Comparison of ENCODE assay signal across 25 mouse cellular contexts in the genomic region with DNA sequence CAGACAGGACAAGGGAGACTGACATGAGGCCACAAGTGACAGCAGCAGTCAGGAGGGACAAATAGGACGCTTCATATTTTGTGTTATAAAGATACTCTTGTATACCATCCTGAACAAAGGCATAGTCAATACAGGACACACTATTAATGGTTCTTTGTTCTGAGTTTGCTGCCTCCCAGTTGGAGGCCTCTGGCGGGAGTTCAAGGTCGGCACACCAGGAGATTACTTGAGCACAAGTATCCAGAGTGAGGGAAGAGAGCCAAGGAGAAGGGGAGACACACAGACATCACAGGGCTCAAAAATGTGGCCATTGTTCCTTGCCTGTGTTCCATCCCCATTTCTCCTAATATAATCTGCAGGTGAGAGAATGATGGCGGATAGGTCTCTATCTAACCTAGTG. TPM values are rescaled to one million over a fixed set of nuclear protein-coding genes. Genes with fewer than 3 reads are reported as not detected.
DNase-seq lines count a peak whose midpoint lies in the region; ATAC-seq lines count a peak whose summit lies in the region.
"Had no signal": no experiment of that assay in that cellular context is flagged by ENCODE, and none has a peak within 500 bp of the region (broad histone marks: within the 10 kb centered on the region; RNA-seq: fewer than 3 reads in every experiment).

No protein-coding gene starts in this region.

- no peaks in the 10 kb centered on the region for H3K9me3 ChIP-seq in forebrain, embryonic 11.5 days (ENCODE audit: control insufficient read depth, low read length)
- no peaks in the 10 kb centered on the region for H3K9me3 ChIP-seq in forebrain, embryonic 15.5 days
- H3K9me3 ChIP-seq: embryonic facial prominence, embryonic 12.5 days; forebrain, embryonic 12.5 days; G1E; heart, embryonic 12.5 days; hindbrain, embryonic 10.5 days; intestine, embryonic 15.5 days had no signal

- H3K27me3 ChIP-seq in forebrain, embryonic 11.5 days (ENCODE audit: control insufficient read depth, insufficient read depth, low read length), result no peaks in the 10 kb centered on the region
- H3K27me3 ChIP-seq in forebrain, embryonic 15.5 days, result no peaks in the 10 kb centered on the region
- H3K27me3 ChIP-seq: embryonic facial prominence, embryonic 12.5 days; forebrain, embryonic 12.5 days; intestine, embryonic 15.5 days; Patski had no signal

- H3K4me3 ChIP-seq in forebrain, embryonic 11.5 days (ENCODE audit: low read depth, low read length), result no peak overlapping the region
- no peak overlapping the region for H3K4me3 ChIP-seq in forebrain, embryonic 15.5 days
- H3K4me3 ChIP-seq: embryonic facial prominence, embryonic 12.5 days; forebrain, embryonic 12.5 days; gastrocnemius, adult 2 months; heart, embryonic 12.5 days; hindbrain, embryonic 10.5 days; intestine, embryonic 15.5 days had no signal

- H3K4me1 ChIP-seq in forebrain, embryonic 11.5 days (replicated peaks; ENCODE audit: control insufficient read depth, insufficient read depth, low read length), result no peaks in the 10 kb centered on the region
- H3K4me1 ChIP-seq in forebrain, embryonic 15.5 days, result no peaks in the 10 kb centered on the region
- H3K4me1 ChIP-seq: embryonic facial prominence, embryonic 12.5 days; forebrain, embryonic 12.5 days; heart, embryonic 12.5 days; hindbrain, embryonic 10.5 days; intestine, embryonic 15.5 days had no signal

- no peak overlapping the region for H3K9ac ChIP-seq in forebrain, embryonic 11.5 days (ENCODE audit: low read length)
- no peak overlapping the region for H3K9ac ChIP-seq in forebrain, embryonic 15.5 days (replicated peaks)
- H3K9ac ChIP-seq: embryonic facial prominence, embryonic 12.5 days; forebrain, embryonic 12.5 days; forebrain, postnatal 0 days; heart, embryonic 12.5 days; hindbrain, embryonic 14.5 days; intestine, embryonic 15.5 days had no signal

- WGBS in forebrain, embryonic 11.5 days, result 93% methylated on average over 4 of the region's 4 CpGs
- WGBS in forebrain, embryonic 15.5 days, result 75% methylated on average over 4 of the region's 4 CpGs

- no peaks in the 10 kb centered on the region for H3K36me3 ChIP-seq in forebrain, embryonic 11.5 days (ENCODE audit: control insufficient read depth, insufficient read depth, low read length)
- no peaks in the 10 kb centered on the region for H3K36me3 ChIP-seq in forebrain, embryonic 15.5 days
- H3K36me3 ChIP-seq: embryonic facial prominence, embryonic 12.5 days; forebrain, embryonic 12.5 days; G1E; heart, embryonic 12.5 days; hindbrain, embryonic 10.5 days; intestine, embryonic 15.5 days had no signal

- peak; percentile 1 for DNase-seq in forebrain, embryonic 11.5 days (ENCODE audit: low spot score)
- peak; percentile 32 for DNase-seq in Muller cell, postnatal 12 days (ENCODE audit: inconsistent ontology term)
- DNase-seq in adrenal gland, postnatal 14 days, result peak; percentile 32
- peak; percentile 76 for DNase-seq in testis, postnatal 10 days (ENCODE audit: low spot score)
- no peak for DNase-seq in left cerebral cortex, adult 18-20 months (ENCODE audit: low spot score in 2 of 2)
- no peak for DNase-seq in thymus, adult 18-20 months
- DNase-seq: cerebellum, adult 11 months; cerebellum, adult 8-10 months; cerebellum, postnatal 25 days; forebrain, postnatal 0 days; gastrocnemius, adult 2 months; gastrocnemius, postnatal 25 days had no signal

- H3K27ac ChIP-seq in forebrain, embryonic 11.5 days (ENCODE audit: low read depth, low read length), result no peak overlapping the region
- no peak overlapping the region for H3K27ac ChIP-seq in forebrain, embryonic 15.5 days (replicated peaks)
- H3K27ac ChIP-seq: embryonic facial prominence, embryonic 12.5 days; forebrain, embryonic 12.5 days; gastrocnemius, adult 2 months; hindbrain, embryonic 10.5 days; hindbrain, embryonic 14.5 days; intestine, embryonic 15.5 days had no signal

- no peak overlapping the region for H3K4me2 ChIP-seq in forebrain, embryonic 11.5 days (ENCODE audit: low read depth, low read length, severe bottlenecking)
- no peak overlapping the region for H3K4me2 ChIP-seq in forebrain, embryonic 15.5 days (replicated peaks)
- H3K4me2 ChIP-seq: embryonic facial prominence, embryonic 12.5 days; forebrain, embryonic 12.5 days; heart, embryonic 12.5 days; hindbrain, embryonic 14.5 days; intestine, embryonic 15.5 days had no signal

- ATAC-seq in forebrain, embryonic 11.5 days (replicated peaks; ENCODE audit: low FRiP score), result no peak
- no peak for ATAC-seq in forebrain, embryonic 15.5 days (replicated peaks)
- no peak for ATAC-seq in megakaryocyte progenitor cell, adult 5-6 weeks (replicated peaks; ENCODE audit: poor library complexity)
- ATAC-seq: forebrain, postnatal 0 days; intestine, embryonic 15.5 days had no signal

RNA-seq across cellular contexts. Expression of gene Ercc6, which starts 6.1 kb away (rescaled TPM):
- polyA plus RNA-seq in forebrain, embryonic 11.5 days (2014; fragmentation: Nextera tagmentation; extraction: Ambion mirVana), result 20.1 and 29.4 TPM in 2 replicates
- polyA plus RNA-seq in forebrain, embryonic 15.5 days (2015; fragmentation: Nextera tagmentation; extraction: Ambion mirVana), result 28.1 and 28.5 TPM in 2 replicates
- 12.0 and 13.4 TPM in 2 replicates for total RNA-seq in adrenal gland, postnatal 14 days (2021)
- total RNA-seq in left cerebral cortex, adult 18-20 months (2021), result 10 to 100 TPM; 18.4 to 18.5 TPM
- total RNA-seq in megakaryocyte progenitor cell, adult 5-6 weeks (2015), result 18.2 and 21.2 TPM in 2 replicates
- total RNA-seq in megakaryocyte progenitor cell, adult 5-6 weeks (2017), result 19.9 and 27.7 TPM in 2 replicates

RNA-seq across cellular contexts. Expression of gene Chat, which starts 41.4 kb away (rescaled TPM):
- polyA plus RNA-seq in forebrain, embryonic 11.5 days (2014; fragmentation: Nextera tagmentation; extraction: Ambion mirVana), result not detected in 2 replicates
- polyA plus RNA-seq in forebrain, embryonic 15.5 days (2015; fragmentation: Nextera tagmentation; extraction: Ambion mirVana), result 0.15 and 0.34 TPM in 2 replicates
- total RNA-seq in adrenal gland, postnatal 14 days (2021), result not detected in 2 replicates
- total RNA-seq in left cerebral cortex, adult 18-20 months (2021), result 1 to 10 TPM; 1.6 to 1.8 TPM
- not detected in 2 replicates for total RNA-seq in megakaryocyte progenitor cell, adult 5-6 weeks (2015)
- not detected in 2 replicates for total RNA-seq in megakaryocyte progenitor cell, adult 5-6 weeks (2017)
- total RNA-seq: gastrocnemius, adult 2 months; gastrocnemius, postnatal 25 days; granulocyte monocyte progenitor cell, adult 5-6 weeks; heart, adult 8-10 months; heart, postnatal 25 days had no signal
- polyA plus RNA-seq: embryonic facial prominence, embryonic 12.5 days; G1E; heart, embryonic 12.5 days; Patski had no signal

RNA-seq across cellular contexts. Expression of gene Slc18a3, which starts 42.6 kb away (rescaled TPM):
- 0.12 and 0.15 TPM in 2 replicates for polyA plus RNA-seq in forebrain, embryonic 11.5 days (2014; fragmentation: Nextera tagmentation; extraction: Ambion mirVana)
- 1.3 and 1.6 TPM in 2 replicates for polyA plus RNA-seq in forebrain, embryonic 15.5 days (2015; fragmentation: Nextera tagmentation; extraction: Ambion mirVana)
- not detected in 2 replicates for total RNA-seq in adrenal gland, postnatal 14 days (2021)
- total RNA-seq in left cerebral cortex, adult 18-20 months (2021), result 1 to 10 TPM; 1.2 to 1.3 TPM
- not detected in 2 replicates for total RNA-seq in megakaryocyte progenitor cell, adult 5-6 weeks (2015)
- total RNA-seq in megakaryocyte progenitor cell, adult 5-6 weeks (2017), result not detected in 2 replicates
- total RNA-seq: G1E; gastrocnemius, adult 2 months; gastrocnemius, postnatal 25 days; granulocyte monocyte progenitor cell, adult 5-6 weeks; heart, postnatal 25 days had no signal
- polyA plus RNA-seq: G1E, Patski had no signal

Comparison
In these comparisons a context has a peak if more than half of its experiments do, and no peak if none do; other contexts are left out.
1. DNase-seq: peak in forebrain, embryonic 11.5 days (single experiment), Muller cell, postnatal 12 days (single experiment), adrenal gland, postnatal 14 days (single experiment) and testis, postnatal 10 days (single experiment); none in left cerebral cortex, adult 18-20 months (0 of 2) and thymus, adult 18-20 months (0 of 2).